Mouse (Mus musculus) embryonic facial prominence, embryonic 12.5 days (tissue): ENCODE data around the gene Lsg1. TPM values are rescaled to one million over a fixed set of nuclear protein-coding genes. Genes with fewer than 3 reads are reported as not detected.

ENCODE experiments used
- ATAC-seq: fragments of 200-750 bp; cut with Nextera tagmentation; 2 replicates; pipeline ENCODE4 v1.8.0; 2017; ENCODE audit not compliant: insufficient number of reproducible peaks, insufficient read depth, low FRiP score, low TSS enrichment
- H3K27ac ChIP-seq: fragments of 300-500 bp; sonication (generic); 2 replicates; pipeline ENCODE4 v1.5.1; 2016; ENCODE audit warnings: mild to moderate bottlenecking
- H3K27me3 ChIP-seq: fragments of 300-500 bp; sonication (generic); 2 replicates; pipeline ENCODE4 v1.6.1; 2016; ENCODE audit warnings: mild to moderate bottlenecking, moderate library complexity
- H3K36me3 ChIP-seq: fragments of 300-500 bp; sonication (generic); 2 replicates; pipeline ENCODE4 v1.6.1; 2016; ENCODE audit warnings: mild to moderate bottlenecking
- H3K4me1 ChIP-seq: fragments of 300-500 bp; sonication (generic); 2 replicates; pipeline ENCODE4 v1.6.1; 2016
- H3K4me2 ChIP-seq: fragments of 300-500 bp; sonication (generic); replicated peaks from 2 replicates; pipeline ENCODE4 v1.6.1; 2016; ENCODE audit warnings: mild to moderate bottlenecking, moderate library complexity
- H3K4me3 ChIP-seq: fragments of 300-500 bp; sonication (generic); 2 replicates; pipeline ENCODE4 v1.5.1; 2016; ENCODE audit warnings: mild to moderate bottlenecking
- H3K9ac ChIP-seq: fragments of 300-500 bp; sonication (generic); 2 replicates; pipeline ENCODE4 v1.6.1; 2016; ENCODE audit warnings: mild to moderate bottlenecking, moderate library complexity
- H3K9me3 ChIP-seq: fragments of 300-500 bp; sonication (generic); 2 replicates; pipeline ENCODE4 v1.6.1; 2016; ENCODE audit warnings: mild to moderate bottlenecking, moderate library complexity
- WGBS: fragments of 180-500 bp; shearing (Covaris S2); methylation state at CpG from one replicate; pipeline ENCODE4 v1.1.7; 2016; 5-methylcytosine and 5-hydroxymethylcytosine counted together
- polyA plus RNA-seq: library from polyadenylated mRNA; unstranded; fragments of >200 nt; fragmentation: Nextera tagmentation; extraction: Ambion mirVana; gene quantifications from 2 replicates; pipeline ENCODE4 v1.2.1, GENCODE M21; 2016

The Lsg1 gene
- polyA plus RNA-seq, result 73.8 and 80.2 TPM in 2 replicates

- H3K9me3 ChIP-seq, result no peaks in the 10 kb centered on the region
- peak within 1 kb of the TSS; percentile 89 for H3K4me2 ChIP-seq
- H3K36me3 ChIP-seq, result peaks cover 30% of the 10 kb centered on the region
- 5% methylated on average over 35 of the region's 35 CpGs for WGBS
- H3K27ac ChIP-seq, result peak within 1 kb of the TSS; percentile 55; the same call in 1 of the 2 replicates
- peak within 1 kb of the TSS; percentile 74 for H3K4me3 ChIP-seq
- H3K4me1 ChIP-seq, result peaks cover 13% of the 10 kb centered on the region; the same call in 1 of the 2 replicates
- no peaks in the 10 kb centered on the region for H3K27me3 ChIP-seq
- peak; percentile 84 for ATAC-seq
- peak within 1 kb of the TSS; percentile 67 for H3K9ac ChIP-seq
These were observed at the start of gene Lsg1 for GRCm38 (mm10) chr16:30587494-30588327. Gene Lsg1 (minus strand): TSS chr16:30587592.

GRCm38 (mm10) chr16:30633906-30634746 lies 46.7 kb upstream of the Lsg1 start:
- no peak overlapping the region for H3K9ac ChIP-seq
- H3K27ac ChIP-seq, result no peak overlapping the region
- no peak overlapping the region for H3K4me2 ChIP-seq
- H3K27me3 ChIP-seq, result no peaks in the 10 kb centered on the region
- no peak for ATAC-seq
- H3K36me3 ChIP-seq, result no peaks in the 10 kb centered on the region
- 44% methylated on average over 8 of the region's 8 CpGs for WGBS
- no peak overlapping the region for H3K4me3 ChIP-seq
- H3K4me1 ChIP-seq, result no peaks in the 10 kb centered on the region
- H3K9me3 ChIP-seq, result no peaks in the 10 kb centered on the region

- H3K36me3 ChIP-seq, result no peaks in the 10 kb centered on the region
- H3K9ac ChIP-seq, result no peak overlapping the region
- no peak overlapping the region for H3K4me2 ChIP-seq
- WGBS, result 90% methylated on average over 5 of the region's 5 CpGs
- ATAC-seq, result no peak
- H3K4me3 ChIP-seq, result no peak overlapping the region
- H3K27ac ChIP-seq, result no peak overlapping the region
- 0 out of 2 replicates have a peak, but pooled peaks cover 4% of the 10 kb centered on the region for H3K4me1 ChIP-seq
- H3K9me3 ChIP-seq, result no peaks in the 10 kb centered on the region
- no peaks in the 10 kb centered on the region for H3K27me3 ChIP-seq
These were observed 42.1 kb upstream of the Lsg1 start for GRCm38 (mm10) chr16:30629509-30629908.

- Histone ChIP-seq H3K9ac (no peak overlapping the region), H3K27me3 (no peaks in the 10 kb centered on the region), H3K4me2 (no peak overlapping the region), H3K4me1 (0 out of 2 replicates have a peak, but pooled peaks cover 4% of the 10 kb centered on the region), H3K36me3 (no peaks in the 10 kb centered on the region), H3K9me3 (no peaks in the 10 kb centered on the region), H3K4me3 (no peak overlapping the region), H3K27ac (no peak overlapping the region)
- WGBS, result 37% methylated on average over 6 of the region's 6 CpGs
- ATAC-seq, result no peak
These were observed 41.0 kb upstream of the Lsg1 start for GRCm38 (mm10) chr16:30628401-30628800.

GRCm38 (mm10) chr16:30627586-30628337 lies 40.4 kb upstream of the Lsg1 start:
- 55% methylated on average over 11 of the region's 11 CpGs for WGBS
- Histone ChIP-seq H3K4me1 (0 out of 2 replicates have a peak, but pooled peaks cover 4% of the 10 kb centered on the region), H3K9ac (no peak overlapping the region), H3K27ac (no peak overlapping the region), H3K4me2 (no peak overlapping the region), H3K27me3 (no peaks in the 10 kb centered on the region), H3K36me3 (no peaks in the 10 kb centered on the region), H3K9me3 (no peaks in the 10 kb centered on the region), H3K4me3 (no peak overlapping the region)
- peak; percentile 75 for ATAC-seq

DNA sequence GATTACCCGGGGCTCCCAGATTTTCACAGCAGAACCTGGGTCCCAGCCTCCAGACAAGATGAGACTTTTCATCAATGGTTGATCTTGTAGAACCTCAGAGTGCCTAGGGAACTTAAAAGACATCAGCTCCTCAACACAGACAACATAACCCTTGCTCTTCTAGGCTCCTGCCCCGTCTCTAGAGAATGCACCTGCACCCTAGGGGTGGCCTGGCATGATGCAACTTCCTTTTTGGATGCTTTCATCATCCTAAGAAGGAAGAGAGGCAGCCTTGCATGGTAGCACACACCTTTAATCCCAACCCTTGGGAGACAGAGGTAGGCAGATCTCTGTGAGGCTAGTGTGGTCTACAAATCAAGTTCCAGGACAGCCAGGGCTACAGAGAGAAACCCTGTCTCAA lies 37.2 kb upstream of the Lsg1 start:
- H3K27me3 ChIP-seq, result no peaks in the 10 kb centered on the region
- H3K27ac ChIP-seq, result no peak overlapping the region
- no peak for ATAC-seq
- WGBS, result 72% methylated on average over 2 of the region's 2 CpGs
- H3K9ac ChIP-seq, result no peak overlapping the region
- H3K9me3 ChIP-seq, result no peaks in the 10 kb centered on the region
- H3K36me3 ChIP-seq, result no peaks in the 10 kb centered on the region
- no peak overlapping the region for H3K4me2 ChIP-seq
- H3K4me3 ChIP-seq, result no peak overlapping the region
- H3K4me1 ChIP-seq, result 0 out of 2 replicates have a peak, but pooled peaks cover 4% of the 10 kb centered on the region

DNA sequence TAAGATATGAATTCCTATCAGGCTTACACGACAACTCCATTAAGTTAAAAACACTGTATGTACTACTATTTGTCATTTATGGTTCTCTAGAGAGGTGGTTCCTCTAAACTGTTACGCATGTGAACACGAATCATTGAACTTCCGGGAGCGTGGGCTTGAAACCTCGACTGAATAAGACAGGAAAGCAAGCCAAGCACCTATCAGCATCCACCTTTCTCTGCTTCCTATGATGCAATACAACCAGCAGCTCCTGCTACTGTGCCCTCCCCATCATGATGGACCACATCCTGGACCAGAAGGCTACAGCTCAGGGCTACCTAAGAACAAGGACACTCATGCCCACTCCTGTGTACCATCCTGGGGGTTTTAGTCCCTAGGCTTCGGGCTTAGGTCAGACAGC lies 36.3 kb upstream of the Lsg1 start:
- 0 out of 2 replicates have a peak, but pooled peaks cover 4% of the 10 kb centered on the region for H3K4me1 ChIP-seq
- H3K36me3 ChIP-seq, result no peaks in the 10 kb centered on the region
- H3K27ac ChIP-seq, result no peak overlapping the region
- H3K9ac ChIP-seq, result no peak overlapping the region
- no peak overlapping the region for H3K4me2 ChIP-seq
- 89% methylated on average over 7 of the region's 7 CpGs for WGBS
- ATAC-seq, result no peak
- no peaks in the 10 kb centered on the region for H3K9me3 ChIP-seq
- H3K27me3 ChIP-seq, result no peaks in the 10 kb centered on the region
- H3K4me3 ChIP-seq, result no peak overlapping the region

DNA sequence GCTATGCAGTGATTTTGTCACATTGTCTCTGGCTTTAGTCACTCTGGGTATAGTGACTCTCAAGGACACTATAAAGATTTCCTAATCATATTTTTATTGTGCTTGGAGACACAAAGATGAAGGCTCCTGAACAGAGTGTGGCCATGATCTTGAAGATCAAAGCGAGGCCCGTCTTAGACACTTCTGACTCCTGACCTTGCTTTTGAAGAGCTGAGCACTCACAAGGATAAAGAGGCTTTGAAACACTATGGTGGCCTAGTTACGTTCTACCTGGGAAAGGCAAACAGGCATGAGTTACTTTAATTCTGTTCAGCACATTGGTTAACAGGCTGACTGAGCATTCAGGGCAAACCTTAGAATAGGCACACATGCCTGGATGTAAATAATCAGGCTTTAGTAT lies 28.9 kb upstream of the Lsg1 start:
- H3K4me2 ChIP-seq, result no peak overlapping the region
- 79% methylated on average over 3 of the region's 3 CpGs for WGBS
- H3K4me3 ChIP-seq, result no peak overlapping the region
- H3K9me3 ChIP-seq, result no peaks in the 10 kb centered on the region
- ATAC-seq, result no peak
- H3K9ac ChIP-seq, result no peak overlapping the region
- no peak overlapping the region for H3K27ac ChIP-seq
- 0 out of 2 replicates have a peak, but pooled peaks cover 6% of the 10 kb centered on the region for H3K4me1 ChIP-seq
- no peaks in the 10 kb centered on the region for H3K27me3 ChIP-seq
- no peaks in the 10 kb centered on the region for H3K36me3 ChIP-seq

- Histone ChIP-seq H3K4me1 (0 out of 2 replicates have a peak, but pooled peaks cover 6% of the 10 kb centered on the region), H3K36me3 (no peaks in the 10 kb centered on the region), H3K9ac (no peak overlapping the region), H3K27ac (no peak overlapping the region), H3K27me3 (no peaks in the 10 kb centered on the region), H3K4me2 (no peak overlapping the region), H3K4me3 (no peak overlapping the region), H3K9me3 (no peaks in the 10 kb centered on the region)
- 23% methylated on average over 6 of the region's 6 CpGs for WGBS
- no peak for ATAC-seq
These were observed 27.4 kb upstream of the Lsg1 start for GRCm38 (mm10) chr16:30614705-30615317.

DNA sequence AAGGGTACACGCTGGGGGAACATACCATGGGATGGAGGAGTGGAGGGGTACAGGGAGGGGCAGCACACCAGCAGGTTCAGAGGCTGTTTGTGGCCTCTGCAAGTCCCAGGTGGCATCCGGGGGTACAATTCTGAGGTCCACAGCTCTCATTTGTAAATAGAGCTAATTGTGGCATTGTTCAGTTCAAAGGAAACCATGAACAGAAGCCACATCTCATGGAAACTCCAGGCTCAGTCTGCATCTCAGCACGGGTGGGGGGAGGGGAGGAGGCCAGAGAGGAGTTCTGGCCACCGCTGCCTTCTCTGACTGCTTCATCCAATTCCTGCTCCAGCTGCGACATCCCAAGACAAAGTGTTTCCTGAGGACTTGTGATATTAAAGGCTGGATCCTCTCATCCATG lies 26.7 kb upstream of the Lsg1 start:
- Histone ChIP-seq H3K36me3 (no peaks in the 10 kb centered on the region), H3K27ac (no peak overlapping the region), H3K9me3 (no peaks in the 10 kb centered on the region), H3K27me3 (no peaks in the 10 kb centered on the region), H3K4me3 (no peak overlapping the region), H3K4me1 (0 out of 2 replicates have a peak, but pooled peaks cover 6% of the 10 kb centered on the region), H3K4me2 (no peak overlapping the region), H3K9ac (no peak overlapping the region)
- ATAC-seq, result no peak
- 34% methylated on average over 5 of the region's 5 CpGs for WGBS

GRCm38 (mm10) chr16:30613122-30613521 lies 25.7 kb upstream of the Lsg1 start:
- Histone ChIP-seq H3K4me1 (0 out of 2 replicates have a peak, but pooled peaks cover 6% of the 10 kb centered on the region), H3K27ac (no peak overlapping the region), H3K36me3 (no peaks in the 10 kb centered on the region), H3K9ac (no peak overlapping the region), H3K4me3 (no peak overlapping the region), H3K4me2 (no peak overlapping the region), H3K9me3 (no peaks in the 10 kb centered on the region), H3K27me3 (no peaks in the 10 kb centered on the region)
- 78% methylated on average over 7 of the region's 7 CpGs for WGBS
- no peak for ATAC-seq
